Mouse (Mus musculus): ENCODE measurements at regions not wholly inside any gene's neighbourhood (a gene's known extent, or its start where the extent isn't known, plus 50 kb on each side); places are given as distances from the start of the nearest gene placed in this dataset.

DNA sequence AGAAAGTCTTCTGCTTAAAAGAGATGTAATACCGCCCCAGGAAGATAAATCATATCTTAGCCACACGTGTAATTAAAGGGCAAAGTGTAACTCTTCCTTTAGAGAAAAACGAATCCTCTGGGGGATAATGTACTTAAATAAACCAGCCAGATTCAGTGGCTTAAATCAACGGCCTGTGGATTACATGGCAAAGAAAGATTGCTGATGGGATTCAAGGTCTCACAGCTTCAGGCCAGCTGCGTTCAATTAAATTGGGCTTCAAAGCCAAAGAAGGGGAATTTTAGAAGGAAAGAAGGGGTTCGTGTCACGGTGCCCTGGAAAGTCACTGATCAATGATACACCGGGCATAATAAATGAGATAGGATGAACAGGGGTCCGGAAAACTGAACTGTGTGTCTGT lies 123.2 kb upstream of the A730009L09Rik start:
- TF ChIP-seq GATA1 (IDR thresholded peaks at IDR 0.05; ENCODE audit: borderline replicate concordance, low read length): no peak
- no peak for TF ChIP-seq FLI1 (IDR thresholded peaks at IDR 0.05; ENCODE audit: low read length)
